ENCODE assay signal across 8 mouse cellular contexts in the genomic region with DNA sequence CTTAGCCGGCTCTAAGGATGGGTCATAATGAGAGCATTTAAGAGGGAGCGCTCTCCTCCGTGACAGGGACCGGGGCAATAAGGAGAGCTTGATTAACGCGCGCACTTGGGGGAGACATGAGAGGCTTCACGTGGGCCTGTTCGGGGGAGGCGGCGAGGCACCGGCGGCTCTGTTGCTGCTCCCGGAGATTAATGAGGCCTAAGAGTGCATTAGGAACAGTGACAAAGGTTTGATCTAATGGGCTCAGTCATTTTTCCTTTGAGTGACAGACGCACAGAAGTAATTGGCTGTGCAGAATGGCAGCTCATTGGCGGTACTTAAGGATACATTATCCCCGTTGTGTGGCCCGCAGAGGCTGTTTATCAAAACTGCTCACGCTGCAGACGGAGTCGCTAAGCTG.
DNase-seq lines count a peak whose midpoint lies in the region; ATAC-seq lines count a peak whose summit lies in the region.

No protein-coding gene starts in this region.

- DNase-seq in heart, postnatal 4 days = no peak
- peak; percentile 75 for DNase-seq in embryo, embryonic 10.5 days (ENCODE audit: low spot score)
- peak; percentile 79 for DNase-seq in midbrain, embryonic 14.5 days
- DNase-seq in adrenal gland, postnatal 4 days (ENCODE audit: low spot score in 2 of 2) = no peak
- DNase-seq in left cerebral cortex, postnatal 14 days (ENCODE audit: low spot score in 2 of 2) = no peak
- no peak for DNase-seq in cerebellum, adult 11 months

- peak overlapping the region; percentile 26 for H3K4me3 ChIP-seq in heart, embryonic 15.5 days
- H3K4me3 ChIP-seq in hindbrain, embryonic 15.5 days = no peak overlapping the region; the same call in 1 of the 2 replicates
- H3K4me3 ChIP-seq in midbrain, embryonic 14.5 days (replicated peaks; ENCODE audit: low read depth, low read length) = no peak overlapping the region

- H3K4me1 ChIP-seq in heart, embryonic 15.5 days (replicated peaks) = peaks cover 10% of the 10 kb centered on the region
- peaks cover 36% of the 10 kb centered on the region for H3K4me1 ChIP-seq in hindbrain, embryonic 15.5 days (replicated peaks)
- H3K4me1 ChIP-seq in midbrain, embryonic 14.5 days (ENCODE audit: control insufficient read depth, insufficient read depth, low read length) = peaks cover 31% of the 10 kb centered on the region

- intact Hi-C loops in left cerebral cortex, postnatal 14 days (cut with DNase I) = no loop called here

- 29% methylated on average over 21 of the region's 21 CpGs for WGBS in heart, embryonic 15.5 days
- 7% methylated on average over 21 of the region's 21 CpGs for WGBS in hindbrain, embryonic 15.5 days
- 4% methylated on average over 21 of the region's 21 CpGs for WGBS in midbrain, embryonic 14.5 days

- no peak for ATAC-seq in heart, embryonic 15.5 days (replicated peaks; ENCODE audit: insufficient number of reproducible peaks, insufficient read depth, low FRiP score, low read depth)
- ATAC-seq in hindbrain, embryonic 15.5 days (ENCODE audit: low FRiP score, low read depth) = peak; percentile 83
- peak; percentile 78 for ATAC-seq in midbrain, embryonic 14.5 days (ENCODE audit: low FRiP score, low TSS enrichment)

- H3K4me2 ChIP-seq in heart, embryonic 15.5 days = peak overlapping the region; percentile 58
- peak overlapping the region; percentile 34 for H3K4me2 ChIP-seq in hindbrain, embryonic 15.5 days
- H3K4me2 ChIP-seq in midbrain, embryonic 14.5 days (ENCODE audit: low read length) = peak overlapping the region; percentile 39

- H3K36me3 ChIP-seq in heart, embryonic 15.5 days = no peaks in the 10 kb centered on the region
- H3K36me3 ChIP-seq in hindbrain, embryonic 15.5 days = no peaks in the 10 kb centered on the region
- no peaks in the 10 kb centered on the region for H3K36me3 ChIP-seq in midbrain, embryonic 14.5 days (ENCODE audit: control insufficient read depth, insufficient read depth, low read length)

- no peaks in the 10 kb centered on the region for H3K9me3 ChIP-seq in heart, embryonic 15.5 days (replicated peaks)
- no peaks in the 10 kb centered on the region for H3K9me3 ChIP-seq in hindbrain, embryonic 15.5 days
- H3K9me3 ChIP-seq in midbrain, embryonic 14.5 days (ENCODE audit: control insufficient read depth, low read length) = no peaks in the 10 kb centered on the region

- H3K9ac ChIP-seq in heart, embryonic 15.5 days = no peak overlapping the region
- no peak overlapping the region for H3K9ac ChIP-seq in hindbrain, embryonic 15.5 days
- no peak overlapping the region for H3K9ac ChIP-seq in midbrain, embryonic 14.5 days (replicated peaks; ENCODE audit: low read length)

- H3K27ac ChIP-seq in heart, embryonic 15.5 days = no peak overlapping the region
- peak overlapping the region; percentile 49 for H3K27ac ChIP-seq in hindbrain, embryonic 15.5 days (replicated peaks)
- peak overlapping the region; percentile 10 for H3K27ac ChIP-seq in midbrain, embryonic 14.5 days (replicated peaks; ENCODE audit: low read depth, low read length)

- no peaks in the 10 kb centered on the region for H3K27me3 ChIP-seq in heart, embryonic 15.5 days
- no peaks in the 10 kb centered on the region for H3K27me3 ChIP-seq in hindbrain, embryonic 15.5 days
- no peaks in the 10 kb centered on the region for H3K27me3 ChIP-seq in midbrain, embryonic 14.5 days (ENCODE audit: control insufficient read depth, insufficient read depth, low read length)

Comparison
In these comparisons a context has a peak if more than half of its experiments do, and no peak if none do; other contexts are left out.
1. DNase-seq: peak in embryo, embryonic 10.5 days (single experiment) and midbrain, embryonic 14.5 days (single experiment); none in heart, postnatal 4 days (single experiment), adrenal gland, postnatal 4 days (0 of 2), left cerebral cortex, postnatal 14 days (0 of 2) and cerebellum, adult 11 months (single experiment).
2. Peak in every context shown above with its lines, with median percentiles within 50 percentile points of each other: H3K4me2 ChIP-seq.